Mouse (Mus musculus): Measurements from ENCODE around the gene Nos3.

GRCm38 (mm10) chr5:24364061-24364460, 549 bp upstream of the Nos3 start:
- TF ChIP-seq POLR2A (IDR thresholded peaks at IDR 0.05; ENCODE audit: borderline replicate concordance, control insufficient read depth, low read depth, low read length) (no peak), CTCF (IDR thresholded peaks at IDR 0.05; ENCODE audit: control insufficient read depth, insufficient read depth, low read length) (no peak)
